Mouse (Mus musculus): ENCODE measurements around the gene Ace3. TPM values are rescaled to one million over a fixed set of nuclear protein-coding genes. Genes with fewer than 3 reads are reported as not detected.

Gene Ace3
- not detected in 2 replicates for polyA plus RNA-seq (2014; fragmentation: Nextera tagmentation; extraction: Ambion mirVana)

GRCm38 (mm10) chr11:105994375-105994774 lies at the start of gene Ace3:
Ace3 (plus strand) TSS chr11:105994675.
- Histone ChIP-seq H3K4me2 (no peak within 1 kb of the TSS), H3K27me3 (ENCODE audit: control insufficient read depth, insufficient read depth, low read length) (no peaks in the 10 kb centered on the region; the same call in 1 of the 2 replicates)

GRCm38 (mm10) chr11:105944770-105945672 lies 49.5 kb upstream of the Ace3 start:
- no peak overlapping the region for H3K9ac ChIP-seq (ENCODE audit: low read depth, low read length)
- H3K27me3 ChIP-seq (ENCODE audit: control insufficient read depth, insufficient read depth, low read length) = peaks cover 33% of the 10 kb centered on the region
- peaks cover 11% of the 10 kb centered on the region for H3K4me1 ChIP-seq (ENCODE audit: control insufficient read depth, insufficient read depth, low read length)
- WGBS (ENCODE audit: insufficient replicate concordance) = 68% methylated on average over 16 of the region's 16 CpGs
- no peaks in the 10 kb centered on the region for H3K9me3 ChIP-seq (replicated peaks; ENCODE audit: control insufficient read depth, low read length)
- peak overlapping the region; percentile 93 for H3K4me2 ChIP-seq
- ATAC-seq (replicated peaks; ENCODE audit: insufficient number of reproducible peaks, low FRiP score, low TSS enrichment) = 0 out of 2 replicates have a peak, but pooled peaks have one; percentile 7
- H3K27ac ChIP-seq (ENCODE audit: low read depth, low read length) = peak overlapping the region; percentile 41; the same call in 1 of the 2 replicates
- H3K4me3 ChIP-seq (ENCODE audit: low read depth, low read length) = peak overlapping the region; percentile 74
- H3K36me3 ChIP-seq (ENCODE audit: control insufficient read depth, insufficient read depth, low read length) = no peaks in the 10 kb centered on the region

More at GRCm38 (mm10) chr11:105994375-105994774, at the start of gene Ace3:
- Histone ChIP-seq H3K27ac (ENCODE audit: low read depth, low read length) (no peak within 1 kb of the TSS), H3K9ac (ENCODE audit: low read depth, low read length) (no peak within 1 kb of the TSS), H3K4me3 (ENCODE audit: low read depth, low read length) (no peak within 1 kb of the TSS), H3K9me3 (replicated peaks; ENCODE audit: control insufficient read depth, low read length) (no peaks in the 10 kb centered on the region), H3K36me3 (ENCODE audit: control insufficient read depth, insufficient read depth, low read length) (no peaks in the 10 kb centered on the region), H3K4me1 (ENCODE audit: control insufficient read depth, insufficient read depth, low read length) (no peaks in the 10 kb centered on the region)
- ATAC-seq (replicated peaks; ENCODE audit: insufficient number of reproducible peaks, low FRiP score, low TSS enrichment) = no peak
- 87% methylated on average over 3 of the region's 3 CpGs for WGBS (ENCODE audit: insufficient replicate concordance)

- Histone ChIP-seq H3K9me3 (replicated peaks; ENCODE audit: control insufficient read depth, low read length) (no peaks in the 10 kb centered on the region), H3K4me2 (no peak overlapping the region), H3K4me3 (ENCODE audit: low read depth, low read length) (no peak overlapping the region), H3K4me1 (ENCODE audit: control insufficient read depth, insufficient read depth, low read length) (peaks cover 11% of the 10 kb centered on the region), H3K9ac (ENCODE audit: low read depth, low read length) (no peak overlapping the region), H3K36me3 (ENCODE audit: control insufficient read depth, insufficient read depth, low read length) (no peaks in the 10 kb centered on the region), H3K27ac (ENCODE audit: low read depth, low read length) (no peak overlapping the region), H3K27me3 (ENCODE audit: control insufficient read depth, insufficient read depth, low read length) (peaks cover 22% of the 10 kb centered on the region)
- 34% methylated on average over 11 of the region's 11 CpGs for WGBS (ENCODE audit: insufficient replicate concordance)
- ATAC-seq (replicated peaks; ENCODE audit: insufficient number of reproducible peaks, low FRiP score, low TSS enrichment) = no peak
These were observed 47.8 kb upstream of the Ace3 start for GRCm38 (mm10) chr11:105946694-105947154.

- Histone ChIP-seq H3K27ac (ENCODE audit: low read depth, low read length) (no peak overlapping the region), H3K36me3 (ENCODE audit: control insufficient read depth, insufficient read depth, low read length) (no peaks in the 10 kb centered on the region), H3K4me1 (ENCODE audit: control insufficient read depth, insufficient read depth, low read length) (peaks cover 8% of the 10 kb centered on the region), H3K9ac (ENCODE audit: low read depth, low read length) (no peak overlapping the region), H3K4me2 (no peak overlapping the region), H3K9me3 (replicated peaks; ENCODE audit: control insufficient read depth, low read length) (no peaks in the 10 kb centered on the region), H3K27me3 (ENCODE audit: control insufficient read depth, insufficient read depth, low read length) (peaks cover 16% of the 10 kb centered on the region), H3K4me3 (ENCODE audit: low read depth, low read length) (no peak overlapping the region)
- 58% methylated on average over 2 of the region's 2 CpGs for WGBS (ENCODE audit: insufficient replicate concordance)
- no peak for ATAC-seq (replicated peaks; ENCODE audit: insufficient number of reproducible peaks, low FRiP score, low TSS enrichment)
These were observed 46.2 kb upstream of the Ace3 start for GRCm38 (mm10) chr11:105948255-105948654.

GRCm38 (mm10) chr11:105950519-105950918 lies 44.0 kb upstream of the Ace3 start:
- 42% methylated on average over 4 of the region's 4 CpGs for WGBS (ENCODE audit: insufficient replicate concordance)
- Histone ChIP-seq H3K9me3 (replicated peaks; ENCODE audit: control insufficient read depth, low read length) (no peaks in the 10 kb centered on the region), H3K4me2 (no peak overlapping the region), H3K27me3 (ENCODE audit: control insufficient read depth, insufficient read depth, low read length) (peaks cover 14% of the 10 kb centered on the region; the same call in 1 of the 2 replicates), H3K36me3 (ENCODE audit: control insufficient read depth, insufficient read depth, low read length) (no peaks in the 10 kb centered on the region), H3K4me3 (ENCODE audit: low read depth, low read length) (no peak overlapping the region), H3K9ac (ENCODE audit: low read depth, low read length) (no peak overlapping the region), H3K27ac (ENCODE audit: low read depth, low read length) (no peak overlapping the region), H3K4me1 (ENCODE audit: control insufficient read depth, insufficient read depth, low read length) (no peaks in the 10 kb centered on the region)
- ATAC-seq (replicated peaks; ENCODE audit: insufficient number of reproducible peaks, low FRiP score, low TSS enrichment) = no peak

GRCm38 (mm10) chr11:105951601-105952044 lies 42.9 kb upstream of the Ace3 start:
- no peaks in the 10 kb centered on the region for H3K4me1 ChIP-seq (ENCODE audit: control insufficient read depth, insufficient read depth, low read length)
- H3K36me3 ChIP-seq (ENCODE audit: control insufficient read depth, insufficient read depth, low read length) = no peaks in the 10 kb centered on the region
- WGBS (ENCODE audit: insufficient replicate concordance) = 44% methylated on average over 3 of the region's 3 CpGs
- no peak overlapping the region for H3K4me3 ChIP-seq (ENCODE audit: low read depth, low read length)
- no peaks in the 10 kb centered on the region for H3K9me3 ChIP-seq (replicated peaks; ENCODE audit: control insufficient read depth, low read length)
- no peak overlapping the region for H3K9ac ChIP-seq (ENCODE audit: low read depth, low read length)
- no peak overlapping the region for H3K4me2 ChIP-seq
- peaks cover 14% of the 10 kb centered on the region; the same call in 1 of the 2 replicates for H3K27me3 ChIP-seq (ENCODE audit: control insufficient read depth, insufficient read depth, low read length)
- ATAC-seq (replicated peaks; ENCODE audit: insufficient number of reproducible peaks, low FRiP score, low TSS enrichment) = no peak
- H3K27ac ChIP-seq (ENCODE audit: low read depth, low read length) = no peak overlapping the region

- 84% methylated on average over 9 of the region's 9 CpGs for WGBS (ENCODE audit: insufficient replicate concordance)
- no peak overlapping the region for H3K9ac ChIP-seq (ENCODE audit: low read depth, low read length)
- H3K9me3 ChIP-seq (replicated peaks; ENCODE audit: control insufficient read depth, low read length) = no peaks in the 10 kb centered on the region
- H3K36me3 ChIP-seq (ENCODE audit: control insufficient read depth, insufficient read depth, low read length) = no peaks in the 10 kb centered on the region
- H3K4me2 ChIP-seq = no peak overlapping the region
- no peak overlapping the region for H3K4me3 ChIP-seq (ENCODE audit: low read depth, low read length)
- H3K27ac ChIP-seq (ENCODE audit: low read depth, low read length) = no peak overlapping the region
- H3K4me1 ChIP-seq (ENCODE audit: control insufficient read depth, insufficient read depth, low read length) = no peaks in the 10 kb centered on the region
- no peak for ATAC-seq (replicated peaks; ENCODE audit: insufficient number of reproducible peaks, low FRiP score, low TSS enrichment)
- peaks cover 12% of the 10 kb centered on the region; the same call in 1 of the 2 replicates for H3K27me3 ChIP-seq (ENCODE audit: control insufficient read depth, insufficient read depth, low read length)
These were observed 42.4 kb upstream of the Ace3 start for GRCm38 (mm10) chr11:105952111-105952510.

GRCm38 (mm10) chr11:105952911-105953386 lies 41.5 kb upstream of the Ace3 start, which contains the start of gene Cyb561:
Cyb561 (minus strand) TSS chr11:105953336.
- 78% methylated on average over 12 of the region's 12 CpGs for WGBS (ENCODE audit: insufficient replicate concordance)
- H3K9me3 ChIP-seq (replicated peaks; ENCODE audit: control insufficient read depth, low read length) = no peaks in the 10 kb centered on the region
- no peaks in the 10 kb centered on the region for H3K36me3 ChIP-seq (ENCODE audit: control insufficient read depth, insufficient read depth, low read length)
- H3K27me3 ChIP-seq (ENCODE audit: control insufficient read depth, insufficient read depth, low read length) = peaks cover 11% of the 10 kb centered on the region; the same call in 1 of the 2 replicates
- ATAC-seq (replicated peaks; ENCODE audit: insufficient number of reproducible peaks, low FRiP score, low TSS enrichment) = no peak
- H3K4me1 ChIP-seq (ENCODE audit: control insufficient read depth, insufficient read depth, low read length) = no peaks in the 10 kb centered on the region
- H3K4me2 ChIP-seq = no peak within 1 kb of the TSS
- no peak within 1 kb of the TSS for H3K9ac ChIP-seq (ENCODE audit: low read depth, low read length)
- H3K4me3 ChIP-seq (ENCODE audit: low read depth, low read length) = no peak within 1 kb of the TSS
- no peak within 1 kb of the TSS for H3K27ac ChIP-seq (ENCODE audit: low read depth, low read length)
